Mouse (Mus musculus) stomach, postnatal 0 days (tissue): ENCODE data around the gene Krt34.

Experiments
- CTCF ChIP-seq: IDR thresholded peaks from 2 replicates; pipeline ENCODE4 v1.5.1; 2016; ENCODE audit warnings: antibody characterized with exemption, low read depth, mild to moderate bottlenecking, moderate library complexity
- EP300 ChIP-seq: optimal IDR thresholded peaks from 2 replicates; pipeline ENCODE3; 2016; ENCODE audit warnings: antibody characterized with exemption

- no peak for TF ChIP-seq CTCF
- TF ChIP-seq EP300, result no peak
These were observed 25.2 kb downstream of the Krt34 start, which contains the start of gene Krt33a for GRCm38 (mm10) chr11:100016112-100016511.
